Mouse (Mus musculus) spleen, postnatal 14 days (tissue): ENCODE measurements at regions not wholly inside any gene's neighbourhood (a gene's known extent, or its start where the extent isn't known, plus 50 kb on each side); places are given as distances from the start of the nearest gene placed in this dataset.

ENCODE experiments used
- DNase-seq, 2 experiments: peaks; one replicate each; pipeline ENCODE4 v3.0.0; 2021 to 2022; ENCODE audit warnings: low spot score in 2 of 2

- no peak for DNase-seq
These were observed 788.8 kb downstream of the Nr2f2 start for GRCm38 (mm10) chr7:69577754-69578153.

GRCm38 (mm10) chr7:69576596-69576995, 789.9 kb downstream of the Nr2f2 start:
- DNase-seq, result no peak

GRCm38 (mm10) chr7:69573730-69574129, 792.8 kb downstream of the Nr2f2 start:
- DNase-seq, result no peak

DNA sequence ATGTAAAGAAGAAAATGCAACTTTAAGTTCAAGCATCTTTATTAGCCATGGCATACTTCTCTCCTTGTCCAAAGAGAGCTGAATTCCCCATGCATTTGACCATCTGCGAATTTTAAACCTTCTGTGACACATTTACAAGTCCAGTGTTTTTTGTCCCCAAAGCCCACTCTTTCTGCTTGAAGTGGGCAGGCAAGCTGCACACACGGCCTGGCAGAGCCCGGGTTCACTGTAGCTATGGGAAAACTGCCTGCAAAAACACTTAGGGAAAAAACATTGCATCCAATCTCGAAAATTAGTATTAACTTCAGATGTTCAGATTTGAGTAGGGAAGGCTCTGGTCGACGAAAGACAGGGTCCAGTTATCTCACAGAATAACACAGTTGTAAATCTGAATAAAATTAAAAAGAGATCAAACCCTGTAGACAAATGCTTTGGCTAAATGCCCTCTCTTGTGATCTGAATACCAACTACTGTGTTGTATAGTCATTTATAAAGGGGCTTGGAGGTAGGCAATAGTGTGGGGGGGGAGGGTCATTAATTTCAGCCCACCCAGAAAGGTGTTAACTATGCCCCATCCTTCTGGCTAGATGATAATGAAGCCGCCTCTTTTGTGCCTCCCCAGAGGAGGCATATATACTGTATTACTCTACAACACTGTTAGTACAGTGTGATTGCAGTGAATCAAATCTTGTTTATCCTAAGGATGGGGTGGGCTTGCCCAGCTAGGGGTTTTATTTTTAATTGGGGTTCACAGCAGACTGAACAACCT, 793.7 kb downstream of the Nr2f2 start:
- no peak for DNase-seq

DNA sequence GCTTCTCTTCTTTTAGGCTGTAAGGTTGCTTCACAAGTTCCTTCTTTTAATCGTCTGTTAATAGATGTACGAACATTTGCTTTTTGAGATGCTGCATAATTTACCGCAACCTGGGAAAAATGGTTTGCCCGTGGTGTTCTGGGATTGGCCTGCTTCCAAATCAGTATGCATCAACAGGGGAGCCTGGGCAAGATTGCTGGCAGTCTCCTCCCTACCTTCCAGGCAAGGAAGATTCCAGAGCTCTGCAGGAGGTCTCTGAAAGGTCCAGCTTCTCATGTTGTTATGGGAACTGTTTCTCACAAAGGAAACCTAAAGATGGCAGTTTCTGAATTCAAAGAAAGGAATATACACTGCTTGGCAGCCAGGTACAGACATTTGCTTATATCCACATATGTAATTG, 799.6 kb downstream of the Nr2f2 start:
- DNase-seq, result no peak

DNA sequence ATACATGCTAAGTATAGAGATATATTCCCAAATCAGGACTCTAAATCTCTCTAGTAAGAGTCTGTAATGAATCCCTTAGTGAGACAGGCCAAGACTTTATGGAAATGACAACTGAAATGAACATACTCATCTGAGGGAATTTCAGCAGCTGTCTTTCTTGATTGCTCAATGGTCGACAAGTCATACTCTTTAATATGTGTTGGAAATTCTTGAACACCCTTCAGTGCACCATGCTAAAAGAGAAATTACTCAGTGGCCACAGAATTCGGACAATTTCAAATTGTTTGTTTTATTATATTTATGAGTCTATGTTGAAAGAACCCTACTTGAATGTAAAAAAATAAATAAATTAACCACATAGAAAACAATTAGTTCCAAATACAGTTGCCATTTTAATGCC, 802.1 kb downstream of the Nr2f2 start:
- no peak for DNase-seq

DNA sequence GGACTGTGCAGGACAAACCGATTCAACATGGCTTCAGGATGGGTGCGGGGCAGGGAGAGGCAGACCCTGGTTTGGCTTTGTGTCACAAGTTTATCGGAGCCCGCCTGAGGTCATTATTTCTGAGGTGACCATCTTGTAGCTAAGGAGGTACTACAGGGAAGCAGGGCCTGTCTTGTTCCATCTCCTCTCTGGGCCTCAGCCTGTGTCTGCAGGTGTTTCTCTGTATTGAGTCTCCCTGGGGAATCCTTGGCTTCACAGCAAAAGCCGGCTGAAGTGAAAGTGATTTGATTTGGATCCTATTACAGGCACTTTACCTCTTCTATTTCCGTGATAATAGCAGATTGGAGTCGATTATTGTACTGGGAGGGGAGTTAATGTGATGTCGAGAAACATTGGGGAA, 805.7 kb upstream of the Arrdc4 start:
- no peak for DNase-seq

- DNase-seq, result no peak
These were observed 804.9 kb upstream of the Arrdc4 start for GRCm38 (mm10) chr7:69553981-69554380.

DNA sequence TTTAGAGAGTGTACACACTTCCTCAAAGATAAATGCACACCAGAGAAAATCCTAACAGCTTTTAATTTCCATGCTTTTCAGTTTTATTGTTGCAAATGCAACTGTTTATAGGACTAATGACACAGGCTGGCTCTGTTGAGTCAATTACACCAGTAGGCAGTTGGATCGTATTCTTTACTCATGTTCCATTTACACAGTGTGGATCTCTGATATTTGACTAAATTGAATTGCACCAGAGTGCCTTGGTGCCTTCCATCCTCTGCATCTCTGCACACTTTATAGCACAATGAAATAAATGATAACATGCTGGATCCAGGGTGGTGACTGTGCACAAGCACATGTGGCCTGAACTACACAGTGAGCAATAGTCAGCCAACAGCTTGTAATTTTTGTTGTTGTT, 787.0 kb upstream of the Arrdc4 start:
- no peak for DNase-seq

DNA sequence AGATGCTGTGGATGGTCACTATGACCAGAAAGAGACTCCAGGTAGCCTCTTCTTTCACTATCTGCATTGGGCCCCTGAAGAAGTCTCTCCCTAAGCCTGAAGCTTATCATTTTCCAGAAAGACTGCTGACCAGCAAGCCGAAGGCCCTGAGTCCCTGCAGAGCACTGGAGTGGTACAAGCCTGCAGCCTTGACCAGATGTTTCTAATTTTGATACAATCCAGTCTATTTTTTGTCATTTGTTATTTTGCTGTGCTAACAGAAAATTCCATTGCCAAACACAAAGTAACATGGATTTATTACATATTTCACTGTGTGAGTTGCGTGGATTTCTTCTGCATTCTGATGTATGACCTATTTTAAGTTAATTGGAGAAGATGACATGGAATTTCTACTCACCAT, 764.9 kb upstream of the Arrdc4 start:
- no peak for DNase-seq

- no peak for DNase-seq
These were observed 761.3 kb upstream of the Arrdc4 start for GRCm38 (mm10) chr7:69510389-69510788.

DNA sequence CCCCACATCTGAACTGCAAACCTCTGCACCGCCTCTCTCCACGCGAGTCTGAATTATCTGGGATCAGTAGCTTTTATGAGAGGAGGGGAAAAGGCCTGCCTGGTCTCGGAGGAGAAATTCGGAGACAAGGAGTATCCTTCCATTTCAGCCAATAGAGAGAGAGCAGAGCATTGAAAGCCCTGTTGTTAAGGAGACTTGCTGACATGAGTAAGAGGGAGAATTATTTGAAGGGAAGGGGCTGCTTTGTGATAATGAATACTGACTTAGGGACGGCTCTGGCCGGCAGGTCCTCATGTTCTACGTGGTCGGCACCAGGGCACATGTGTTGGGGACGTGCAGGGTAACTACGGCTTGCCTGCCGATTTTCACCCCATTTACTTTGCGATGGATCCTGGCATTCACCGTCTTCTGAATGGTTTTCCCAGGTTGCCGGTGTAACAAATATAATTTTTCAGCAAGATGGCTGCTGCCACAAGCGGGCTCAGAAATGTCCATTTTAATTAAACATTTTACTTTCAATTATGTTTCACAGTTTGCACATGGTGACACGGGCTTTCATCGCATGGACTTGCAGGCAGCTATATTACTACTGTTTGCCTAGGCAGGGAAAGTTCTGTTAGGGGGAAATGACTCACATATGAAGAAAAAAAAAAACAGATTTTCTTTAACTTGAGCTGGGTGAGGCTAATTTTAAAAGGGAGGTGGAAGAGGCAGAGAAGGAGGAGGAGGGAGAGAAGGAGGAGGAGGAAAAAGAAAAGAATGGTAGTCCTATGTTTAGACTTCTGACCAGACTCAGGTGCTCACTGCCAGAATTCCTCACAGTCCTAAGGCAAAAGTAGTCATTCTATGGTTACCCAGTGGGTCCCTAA, 744.3 kb upstream of the Arrdc4 start:
- DNase-seq, result no peak

GRCm38 (mm10) chr7:69490566-69491466, 741.8 kb upstream of the Arrdc4 start:
- peak in 1 of 2 experiments; percentile 6 for DNase-seq

- no peak for DNase-seq
These were observed 739.6 kb upstream of the Arrdc4 start for GRCm38 (mm10) chr7:69488630-69489029.

DNA sequence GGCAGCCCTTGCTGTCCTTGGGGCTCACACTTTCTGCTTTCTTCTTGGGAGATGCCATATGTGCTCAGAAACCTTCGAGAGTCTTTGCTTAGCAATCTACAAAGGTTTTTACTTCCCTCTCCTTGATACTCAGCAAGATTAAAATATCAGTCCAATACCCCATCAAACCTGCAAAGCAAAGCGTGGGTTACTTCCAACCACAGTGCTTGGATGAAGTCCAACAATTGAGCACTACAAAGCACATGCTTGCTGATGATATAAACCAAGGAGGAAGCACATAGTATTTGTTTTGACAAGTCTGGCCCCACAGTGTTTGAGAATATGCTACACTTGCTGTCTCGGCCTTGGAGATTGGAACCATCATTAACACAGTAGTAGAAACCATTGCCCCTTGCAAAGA, 738.1 kb upstream of the Arrdc4 start:
- DNase-seq, result no peak

- no peak for DNase-seq
These were observed 735.5 kb upstream of the Arrdc4 start for GRCm38 (mm10) chr7:69484552-69484951.
